Mouse (Mus musculus): ENCODE measurements around the gene Gm5485.

DNA sequence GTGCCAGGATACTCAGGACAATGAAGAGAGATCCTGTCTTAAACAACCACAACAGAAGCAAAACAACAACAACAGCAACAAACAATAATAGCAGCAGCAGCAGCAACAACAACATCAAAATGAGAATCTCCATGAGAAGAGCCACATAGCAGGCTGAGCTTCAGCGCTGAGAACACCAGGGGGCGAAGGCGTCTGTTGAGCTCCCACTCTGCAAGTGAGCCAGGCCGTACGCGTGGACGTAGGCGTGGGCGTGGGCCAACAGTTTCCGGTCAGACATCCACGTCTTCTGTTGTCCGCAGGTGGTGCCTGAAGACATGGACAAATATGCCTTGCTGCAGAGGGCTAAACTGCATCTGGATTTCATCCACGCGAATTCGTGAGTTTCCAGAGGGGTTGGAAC is 18.8 kb upstream of the Gm5485 start, which contains the start of gene Morc1:
- TF ChIP-seq POLR2A (IDR thresholded peaks at IDR 0.05; ENCODE audit: control insufficient read depth, extremely low read depth, insufficient read depth, low read length, poor library complexity): no peak
- TF ChIP-seq CTCF (IDR thresholded peaks at IDR 0.05; ENCODE audit: borderline replicate concordance, control insufficient read depth, extremely low read depth, insufficient read depth, low read length, poor library complexity): 0 out of 2 replicates have a peak, but pooled peaks have one; percentile 20
